Mouse (Mus musculus) ES-E14 (cell line): ENCODE results near the gene Nudt3.

Experiments used
- ZC3H11A ChIP-seq: IDR thresholded peaks from 2 replicates; pipeline ENCODE4 v1.6.1; 2012; ENCODE audit warnings: low read depth, mild to moderate bottlenecking, inconsistent platforms, low read length, borderline replicate concordance
- ZNF384 ChIP-seq: IDR thresholded peaks from 2 replicates; pipeline ENCODE4 v1.6.1; 2012; ENCODE audit warnings: low read depth, low read length, inconsistent platforms

DNA sequence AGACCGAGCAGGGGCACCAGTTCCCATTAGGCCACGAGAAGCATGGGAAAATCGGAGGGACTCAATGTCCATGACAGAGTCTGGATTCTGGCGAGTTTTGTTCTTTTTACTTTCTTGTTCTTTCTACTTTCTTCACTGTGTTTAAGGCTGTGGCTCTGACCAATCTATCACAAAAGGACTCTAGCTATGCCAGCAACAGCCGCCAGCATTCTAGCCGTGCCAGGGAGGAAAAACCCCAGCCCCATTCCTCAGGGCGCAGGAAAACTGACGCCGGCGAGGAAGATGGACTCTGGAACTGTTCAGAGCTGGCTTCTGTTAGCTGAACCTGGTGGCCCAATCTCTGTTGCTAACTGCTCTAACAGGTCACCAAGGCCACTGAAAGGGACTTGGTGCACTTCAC lies 44.8 kb downstream of the Nudt3 start:
- TF ChIP-seq ZC3H11A = no peak
- no peak for TF ChIP-seq ZNF384
